Mouse (Mus musculus): Measurements from ENCODE around the gene Stag2. TPM values are rescaled to one million over a fixed set of nuclear protein-coding genes. Genes with fewer than 3 reads are reported as not detected.

The Stag2 gene
- 23.9 and 25.8 TPM in 2 replicates for polyA plus RNA-seq (2012; rRNA removed)

GRCm38 (mm10) chrX:42148788-42149556, at the start of gene Stag2:
Gene Stag2 (plus strand): TSS chrX:42149317.

Other genes with a start within 250 kb of the Stag2 start
- 50.4 and 52.8 TPM in 2 replicates for gene Thoc2, start 228.6 kb upstream of the Stag2 start, polyA plus RNA-seq (2012; rRNA removed)
- gene Xiap, start 89.6 kb upstream of the Stag2 start, polyA plus RNA-seq (2012; rRNA removed), result 30.3 and 33.3 TPM in 2 replicates